Mouse (Mus musculus) bone marrow, adult 2 months (tissue): ENCODE data around the gene Stx1b. TPM values are rescaled to one million over a fixed set of nuclear protein-coding genes. Genes with fewer than 3 reads are reported as not detected.

Experiments used
- H3K27ac ChIP-seq: fragments of 200-500 bp; 2 replicates; pipeline ENCODE4 v1.5.1; 2012; ENCODE audit warnings: low read depth, mild to moderate bottlenecking, control low read depth, inconsistent platforms, low read length; ENCODE audit not compliant: control insufficient read depth, poor library complexity, insufficient read depth
- H3K4me1 ChIP-seq: fragments of 200-500 bp; 2 replicates; pipeline ENCODE4 v1.6.1; 2011; ENCODE audit warnings: low read length; ENCODE audit not compliant: control insufficient read depth, insufficient read depth
- H3K4me3 ChIP-seq: fragments of 200-500 bp; replicated peaks from 2 replicates; pipeline ENCODE3; 2011; ENCODE audit warnings: mild to moderate bottlenecking, low read depth, low read length, control low read depth; ENCODE audit not compliant: control insufficient read depth
- CTCF ChIP-seq: fragments of 200-500 bp; IDR thresholded peaks from 2 replicates; pipeline ENCODE4 v1.5.1; 2011; ENCODE audit warnings: low read length, control low read depth; ENCODE audit not compliant: control insufficient read depth, insufficient read depth
- POLR2A ChIP-seq: fragments of 200-500 bp; IDR thresholded peaks from 2 replicates; pipeline ENCODE4 v1.6.1; 2011; ENCODE audit warnings: low read depth, mild to moderate bottlenecking, control low read depth, low read length, borderline replicate concordance; ENCODE audit not compliant: control insufficient read depth
- WGBS: fragments of 180-500 bp; shearing (Covaris S2); methylation state at CpG from one replicate; pipeline ENCODE4 v1.1.7; 2018; 5-methylcytosine and 5-hydroxymethylcytosine counted together
- polyA plus RNA-seq: library from polyadenylated mRNA; stranded (reverse); fragments of >200 nt; gene quantifications from 2 replicates; pipeline ENCODE4 v1.2.4, GENCODE M21; 2011; ENCODE audit warnings: low replicate concordance; ENCODE audit not compliant: missing spikeins, insufficient read depth, insufficient read length

Gene Stx1b
- polyA plus RNA-seq, 1 experiment: 1.1 TPM

GRCm38 (mm10) chr7:127814241-127814921, 10.0 kb downstream of the Stx1b start:
- WGBS: 83% methylated on average over 19 of the region's 19 CpGs
- Histone ChIP-seq H3K27ac (no peak overlapping the region), H3K4me3 (no peak overlapping the region), H3K4me1 (no peaks in the 10 kb centered on the region)
- TF ChIP-seq POLR2A (no peak), CTCF (no peak)

DNA sequence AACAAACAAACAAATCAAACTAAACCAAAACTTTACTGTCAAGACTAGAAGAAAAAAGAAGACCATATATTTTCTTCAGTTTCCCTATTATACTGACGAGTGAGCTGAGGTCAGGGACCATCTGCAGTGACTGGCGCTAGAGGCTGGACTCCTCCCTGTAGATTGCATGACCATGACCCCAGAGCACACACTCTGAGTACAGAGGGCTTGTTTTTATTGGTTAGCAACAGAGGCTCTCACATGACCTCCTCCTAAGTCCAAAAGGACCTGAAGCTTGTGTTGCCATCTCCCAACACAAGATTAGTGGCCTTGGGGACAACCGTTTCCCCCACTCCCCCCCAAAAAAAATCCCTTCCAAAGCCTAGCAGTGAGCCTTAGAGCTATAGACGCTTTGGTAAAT, 10.5 kb downstream of the Stx1b start:
- no peak overlapping the region for H3K27ac ChIP-seq

DNA sequence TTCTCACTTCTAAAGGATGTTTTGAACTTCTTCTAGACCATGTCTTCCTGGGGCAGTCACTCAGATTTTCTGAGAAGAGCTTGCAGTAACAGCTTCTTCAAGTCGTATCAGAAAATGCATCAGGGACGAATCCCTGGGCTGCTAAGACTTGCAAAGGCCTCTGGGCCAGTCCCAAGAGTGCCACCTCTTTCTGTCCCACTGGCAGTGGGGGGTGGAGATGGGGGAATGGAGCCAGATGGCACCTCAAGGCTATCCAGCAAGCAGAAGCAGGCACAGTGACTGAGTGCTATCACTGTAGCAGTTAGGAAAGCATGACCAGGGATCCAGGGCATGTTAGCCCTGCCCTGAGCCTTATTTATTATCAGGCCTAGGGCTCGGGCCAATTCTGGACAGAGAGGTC, 12.1 kb downstream of the Stx1b start:
- WGBS: 71% methylated on average over 3 of the region's 3 CpGs
- H3K27ac ChIP-seq: no peak overlapping the region
- H3K4me3 ChIP-seq: no peak overlapping the region
- TF ChIP-seq CTCF (no peak), POLR2A (no peak)
- H3K4me1 ChIP-seq: no peaks in the 10 kb centered on the region; the same call in 1 of the 2 replicates

More for the DNA sequence above, 10.5 kb downstream of the Stx1b start:
- Histone ChIP-seq H3K4me3 (no peak overlapping the region), H3K4me1 (no peaks in the 10 kb centered on the region)
- TF ChIP-seq CTCF (no peak), POLR2A (no peak)
- WGBS: 69% methylated on average over 4 of the region's 4 CpGs

DNA sequence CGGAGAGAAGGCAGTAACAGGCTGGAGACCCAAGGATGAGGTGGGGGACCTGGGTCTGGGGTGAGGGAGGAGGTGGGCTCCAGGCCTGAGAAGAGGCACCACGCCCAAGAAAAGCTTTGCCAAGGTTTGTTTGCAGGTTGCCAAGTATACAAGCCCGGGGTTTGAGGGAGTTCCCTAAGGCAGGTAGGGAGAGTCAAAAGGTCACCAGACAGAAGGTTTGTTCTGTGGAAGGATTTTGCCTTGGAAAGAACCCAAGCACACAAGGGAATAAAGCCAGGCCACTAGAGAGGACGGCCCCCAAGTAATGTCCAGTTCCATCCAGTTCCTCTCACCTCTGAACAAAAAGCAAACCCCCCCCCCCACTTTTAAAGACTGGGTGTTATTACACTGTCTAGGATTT, 13.1 kb downstream of the Stx1b start:
- WGBS: 89% methylated on average over 4 of the region's 4 CpGs
- TF ChIP-seq POLR2A: no peak
- H3K4me1 ChIP-seq: peaks cover 3% of the 10 kb centered on the region
- no peak overlapping the region for H3K4me3 ChIP-seq
- H3K27ac ChIP-seq: no peak overlapping the region

GRCm38 (mm10) chr7:127810650-127811049, 13.7 kb downstream of the Stx1b start:
- Histone ChIP-seq H3K4me1 (peaks cover 3% of the 10 kb centered on the region), H3K4me3 (no peak overlapping the region), H3K27ac (no peak overlapping the region)
- TF ChIP-seq CTCF (no peak), POLR2A (no peak)
- WGBS: 91% methylated on average over 10 of the region's 10 CpGs

DNA sequence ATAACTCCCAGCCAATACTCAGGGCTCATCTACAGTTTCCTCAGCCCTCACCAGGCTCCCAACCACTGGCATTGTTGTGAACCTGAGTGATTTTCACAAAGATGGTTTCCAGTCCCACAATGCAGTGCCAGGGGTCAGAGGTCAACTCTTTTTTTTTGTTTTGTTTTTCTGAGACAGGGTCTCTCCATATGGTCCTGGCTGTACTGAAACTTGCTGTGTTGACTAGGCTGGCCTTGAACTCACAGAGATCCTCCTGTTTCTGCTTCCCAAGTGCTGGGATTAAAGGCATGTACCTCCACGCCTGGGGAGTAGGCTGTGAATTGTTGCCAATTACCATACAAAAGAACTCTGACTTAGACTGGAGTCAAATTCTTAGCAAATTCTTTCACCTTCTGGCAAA, 14.5 kb downstream of the Stx1b start:
- 83% methylated on average over 1 of the region's 1 CpGs for WGBS
- no peak for TF ChIP-seq CTCF
- no peak for TF ChIP-seq POLR2A
- Histone ChIP-seq H3K27ac (no peak overlapping the region), H3K4me3 (no peak overlapping the region), H3K4me1 (peaks cover 3% of the 10 kb centered on the region)

DNA sequence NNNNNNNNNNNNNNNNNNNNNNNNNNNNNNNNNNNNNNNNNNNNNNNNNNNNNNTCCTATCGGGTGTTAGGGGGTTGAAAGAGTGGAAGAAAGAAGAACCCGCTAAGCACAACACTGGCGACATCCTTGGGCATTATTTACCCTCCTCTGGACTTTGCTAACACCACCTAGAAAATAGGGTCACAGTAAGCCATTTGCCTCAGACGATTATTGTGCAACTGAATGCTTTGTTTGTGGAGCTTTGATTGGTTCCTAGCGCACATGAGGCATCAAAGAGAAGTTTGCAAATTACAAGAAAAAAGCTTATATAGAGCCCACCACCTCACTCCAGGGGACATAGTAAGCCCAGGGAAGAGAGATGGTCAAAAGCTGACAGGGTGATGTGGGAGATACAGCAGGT, 15.5 kb downstream of the Stx1b start:
- 34% methylated on average over 5 of the region's 5 CpGs for WGBS
- Histone ChIP-seq H3K4me3 (no peak overlapping the region), H3K4me1 (peaks cover 4% of the 10 kb centered on the region), H3K27ac (no peak overlapping the region)
- no peak for TF ChIP-seq CTCF
- TF ChIP-seq POLR2A: no peak

DNA sequence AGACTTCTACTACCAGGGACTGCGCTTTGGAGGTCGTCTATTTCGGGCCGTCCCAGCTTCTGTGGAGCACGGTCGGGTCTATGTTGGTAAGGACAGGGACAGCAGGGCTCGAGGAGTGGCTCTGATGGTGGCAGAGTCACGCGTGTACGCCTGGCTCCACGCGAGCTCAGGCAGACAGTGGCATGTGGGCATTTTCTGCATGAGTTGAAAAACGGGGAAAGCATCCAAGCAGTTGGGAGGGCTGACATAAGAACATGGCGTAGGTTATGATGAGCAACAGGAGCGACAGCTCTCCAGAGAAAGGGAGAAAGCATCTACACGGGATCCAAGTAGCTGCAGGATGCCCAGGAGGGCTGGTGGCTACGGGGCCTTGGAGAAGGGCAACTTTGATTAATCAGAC, 22.0 kb downstream of the Stx1b start:
- 92% methylated on average over 17 of the region's 17 CpGs for WGBS

More for the DNA sequence above, 22.0 kb downstream of the Stx1b start:
- Histone ChIP-seq H3K4me1 (peaks cover 4% of the 10 kb centered on the region), H3K4me3 (no peak overlapping the region), H3K27ac (no peak overlapping the region)
- no peak for TF ChIP-seq CTCF
- no peak for TF ChIP-seq POLR2A
